Mouse (Mus musculus): ENCODE measurements around the gene Eloa.
"Not testable (repeated sequence)": the region's sequence is repeated elsewhere in the genome, so short reads cannot be mapped to it uniquely, and the experiment has no call there.

Eloa gene

GRCm38 (mm10) chr4:135984556-135984955 is 37.0 kb downstream of the Eloa start:
- DNase-seq (ENCODE audit: low spot score) = no peak

DNA sequence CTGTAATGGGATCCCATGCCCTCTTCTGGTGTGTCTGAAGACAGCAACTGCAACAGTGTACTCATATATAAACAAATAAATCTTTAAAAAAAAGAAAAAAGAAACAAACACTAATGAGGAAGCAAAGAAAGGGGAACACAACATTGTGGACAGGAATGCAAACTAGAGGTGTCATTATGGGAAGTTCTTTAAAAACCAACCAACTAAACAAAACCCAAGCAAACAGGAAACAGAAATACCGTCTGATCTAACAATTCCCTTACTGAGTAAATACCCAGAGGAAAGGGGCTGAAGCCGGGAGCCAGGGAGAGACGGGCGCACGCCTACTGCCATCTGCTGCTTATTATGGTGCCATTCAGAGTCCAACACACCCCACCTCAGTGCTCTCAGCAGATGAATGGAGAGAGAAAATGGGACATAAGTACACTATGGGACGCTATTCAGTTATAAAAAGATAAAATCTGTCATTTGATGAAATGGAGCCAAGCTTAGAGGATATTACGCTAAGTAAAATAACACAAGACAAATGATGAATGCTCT is 40.0 kb downstream of the Eloa start:
- DNase-seq (ENCODE audit: low spot score) = no peak

DNA sequence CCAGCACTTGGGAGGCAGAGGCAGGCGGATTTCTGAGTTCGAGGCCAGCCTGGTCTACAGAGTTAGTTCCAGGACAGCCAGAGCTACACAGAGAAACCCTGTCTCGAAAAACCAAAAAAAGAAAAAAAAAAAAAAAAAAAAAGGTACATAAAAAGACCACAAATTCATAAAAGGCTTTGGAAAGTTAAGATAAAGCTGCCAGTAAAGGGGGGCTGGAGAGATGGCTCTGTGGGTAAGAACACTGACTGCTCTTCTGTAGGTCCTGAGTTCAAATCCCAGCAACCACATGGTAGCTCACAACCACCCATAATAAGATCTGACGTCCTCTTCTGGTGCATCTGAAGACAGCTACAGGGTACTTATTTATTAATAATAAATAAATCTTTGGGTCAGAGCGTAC is 41.3 kb downstream of the Eloa start:
- DNase-seq (ENCODE audit: low spot score) = not testable (repeated sequence)

- DNase-seq (ENCODE audit: low spot score) = no peak
These were observed 45.4 kb downstream of the Eloa start for GRCm38 (mm10) chr4:135976146-135976545.

GRCm38 (mm10) chr4:135972911-135973811 is 48.4 kb downstream of the Eloa start:
- DNase-seq (ENCODE audit: low spot score) = no peak

GRCm38 (mm10) chr4:135972556-135972906 is 49.0 kb downstream of the Eloa start, which contains the start of gene Lypla2:
TSS of gene Lypla2 (minus strand) at chr4:135972626.
- peak; percentile 86 for DNase-seq (ENCODE audit: low spot score)

GRCm38 (mm10) chr4:135971805-135972555 is 49.6 kb downstream of the Eloa start:
- DNase-seq (ENCODE audit: low spot score) = no peak

GRCm38 (mm10) chr4:135970585-135970984 is 51.0 kb downstream of the Eloa start:
- no peak for DNase-seq (ENCODE audit: low spot score)

DNA sequence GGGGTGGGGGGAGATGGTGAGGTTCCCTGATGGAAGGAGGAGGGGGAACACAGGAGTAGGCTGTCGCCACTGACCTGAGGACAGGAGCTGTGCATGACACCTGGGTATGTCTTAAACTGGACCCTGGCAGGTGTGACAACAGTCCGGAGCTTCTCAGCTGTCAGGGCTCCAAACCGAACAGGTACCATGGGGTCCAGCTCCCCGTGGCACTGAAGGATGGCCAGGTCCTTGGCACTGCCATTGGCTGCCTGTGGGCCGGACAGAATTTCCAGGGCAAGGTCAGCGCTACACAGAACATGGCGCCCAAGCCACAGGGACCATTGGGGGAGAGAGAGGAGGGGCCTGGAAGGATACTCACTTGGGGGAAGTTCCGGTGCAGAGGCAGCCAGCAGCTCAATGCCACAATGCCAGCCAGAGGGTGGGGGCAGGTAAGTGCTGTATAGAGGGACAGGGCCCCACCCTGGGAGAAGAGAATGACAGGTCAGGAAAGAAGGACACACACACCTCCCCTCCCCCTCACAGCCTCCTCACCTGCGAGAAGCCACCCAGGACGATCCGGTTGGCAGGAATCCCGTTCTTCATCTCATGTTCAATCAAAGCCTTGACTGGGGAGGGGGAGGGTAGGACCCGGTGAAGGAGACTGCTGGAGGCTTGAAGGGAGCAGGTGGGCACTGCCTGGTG is 52.4 kb downstream of the Eloa start:
- no peak for DNase-seq (ENCODE audit: low spot score)

- no peak for DNase-seq (ENCODE audit: low spot score)
These were observed 53.2 kb downstream of the Eloa start for GRCm38 (mm10) chr4:135968271-135968869.

GRCm38 (mm10) chr4:135967086-135967760 is 54.3 kb downstream of the Eloa start:
- no peak for DNase-seq (ENCODE audit: low spot score)

DNA sequence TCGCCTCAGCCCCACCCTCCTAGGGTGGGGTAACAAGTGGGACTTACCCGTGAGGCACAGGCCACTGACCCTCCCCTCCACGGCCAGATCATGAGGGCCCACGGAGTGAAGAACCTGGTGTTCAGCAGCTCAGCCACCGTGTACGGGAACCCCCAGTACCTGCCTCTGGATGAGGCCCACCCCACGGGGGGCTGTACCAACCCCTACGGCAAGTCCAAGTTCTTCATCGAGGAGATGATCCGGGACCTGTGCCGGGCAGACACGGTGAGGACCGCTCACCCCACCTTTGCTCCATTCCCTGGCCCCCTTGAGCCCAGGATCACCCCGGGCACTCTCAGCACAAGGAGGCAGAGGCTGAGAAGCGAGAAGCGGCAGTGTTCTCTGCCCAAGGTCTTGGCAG is 55.3 kb downstream of the Eloa start:
- no peak for DNase-seq (ENCODE audit: low spot score)

GRCm38 (mm10) chr4:135965113-135965512 is 56.5 kb downstream of the Eloa start:
- DNase-seq (ENCODE audit: low spot score) = no peak

GRCm38 (mm10) chr4:135964426-135964825 is 57.1 kb downstream of the Eloa start:
- DNase-seq (ENCODE audit: low spot score) = no peak

- DNase-seq (ENCODE audit: low spot score) = peak; percentile 96
These were observed 57.9 kb downstream of the Eloa start, which contains the start of gene Gale for GRCm38 (mm10) chr4:135963457-135964193. TSS of gene Gale (plus strand) at chr4:135963727.

DNA sequence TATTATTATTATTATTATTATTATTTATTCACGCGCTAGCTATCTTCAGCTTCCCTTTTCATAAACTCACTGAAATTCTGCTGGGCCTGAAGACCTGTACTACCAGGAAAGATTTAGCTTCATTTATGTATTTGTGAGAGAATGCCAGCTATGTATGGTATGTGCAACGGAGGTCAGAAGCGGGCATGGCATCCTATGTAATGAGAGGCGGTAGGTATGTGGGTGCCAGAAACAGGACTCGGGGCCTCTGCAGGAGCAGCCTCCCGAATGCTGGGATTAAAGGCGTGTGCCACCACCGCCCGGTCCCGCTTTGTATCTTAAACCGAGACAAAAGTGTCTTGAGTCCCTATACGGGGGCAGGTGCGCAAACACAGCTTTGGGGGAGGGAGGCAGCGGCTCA is 58.6 kb downstream of the Eloa start:
- DNase-seq (ENCODE audit: low spot score) = no peak

DNA sequence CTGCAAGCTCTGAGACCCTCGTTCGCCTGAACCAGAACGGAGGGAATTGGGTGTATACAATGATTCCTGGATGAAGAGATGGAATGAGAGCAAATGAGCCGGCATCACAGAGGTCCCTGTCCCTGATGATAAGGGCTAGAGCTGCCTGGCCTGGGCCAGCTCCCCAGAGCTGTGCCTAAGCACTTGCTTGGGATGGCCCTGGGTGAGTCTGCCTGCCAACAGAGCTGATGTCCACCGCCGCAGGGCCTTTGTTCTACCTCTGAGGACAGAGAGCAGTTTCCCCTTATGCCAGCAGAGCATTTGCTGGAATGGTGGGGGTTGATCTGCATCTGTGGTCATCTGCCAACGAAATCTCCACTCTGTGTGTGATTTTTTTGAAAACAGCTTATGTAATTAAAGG is 59.4 kb downstream of the Eloa start:
- no peak for DNase-seq (ENCODE audit: low spot score)

DNA sequence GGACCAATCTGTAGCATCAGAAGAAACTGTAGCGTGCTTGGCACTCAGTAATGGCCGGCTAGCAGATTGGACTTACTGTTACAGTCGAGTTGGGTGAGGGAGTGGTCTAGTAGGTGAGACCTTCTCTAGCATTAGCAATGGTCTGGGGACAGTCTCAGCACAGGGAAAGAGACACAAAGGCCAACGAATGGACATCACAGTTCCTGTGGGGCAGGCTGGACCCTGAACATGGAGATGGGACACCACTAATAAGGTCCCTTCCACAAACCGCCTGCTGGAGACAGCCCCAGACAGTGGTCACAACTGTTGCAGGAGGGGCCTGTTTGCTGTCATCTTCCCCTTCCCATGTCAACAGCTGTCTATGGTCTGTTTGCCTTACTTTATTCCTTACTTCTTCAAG is 59.9 kb downstream of the Eloa start:
- no peak for DNase-seq (ENCODE audit: low spot score)

DNA sequence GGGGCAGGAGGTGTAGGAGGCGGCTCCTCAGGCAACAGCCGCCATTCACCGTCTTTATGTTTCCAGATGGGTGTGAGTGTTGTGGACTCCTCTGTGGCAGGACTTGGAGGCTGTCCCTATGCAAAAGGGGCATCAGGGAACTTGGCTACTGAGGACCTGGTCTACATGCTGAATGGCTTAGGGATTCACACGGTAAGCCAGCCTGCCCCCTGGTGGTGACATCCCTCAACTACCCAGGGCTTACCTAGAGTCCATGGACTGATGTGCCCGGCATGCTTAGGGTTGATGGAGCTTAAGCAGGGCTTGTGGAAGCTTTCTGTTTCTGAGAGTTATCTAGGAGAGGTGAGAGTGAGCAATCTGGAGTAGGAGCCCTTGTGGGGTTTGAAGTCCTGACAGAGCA is 60.8 kb downstream of the Eloa start:
- DNase-seq (ENCODE audit: low spot score) = peak; percentile 96

- DNase-seq (ENCODE audit: low spot score) = no peak
These were observed 63.2 kb downstream of the Eloa start for GRCm38 (mm10) chr4:135958354-135958753.

DNA sequence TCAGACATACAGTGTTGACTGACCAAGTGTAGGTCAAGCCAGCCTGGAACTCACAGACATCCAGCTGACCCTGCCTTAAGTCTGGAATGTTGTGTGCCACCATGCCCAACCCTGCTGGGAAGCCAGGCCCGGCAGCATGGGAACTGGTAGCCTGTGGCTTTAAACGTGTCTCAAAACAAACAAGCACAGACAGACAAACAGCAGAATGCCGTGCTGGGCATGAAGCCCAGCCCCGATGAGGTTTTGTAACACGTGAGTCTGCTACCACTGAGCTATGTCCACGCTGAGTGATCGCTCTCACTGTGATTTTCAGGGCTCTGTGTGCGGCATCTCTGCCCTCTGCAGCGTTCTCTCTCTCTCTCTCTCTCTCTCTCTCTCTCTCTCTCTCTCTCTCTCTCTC is 65.7 kb downstream of the Eloa start:
- no peak for DNase-seq (ENCODE audit: low spot score)

Data from embryo, embryonic 10 days (tissue).